Mouse (Mus musculus) left cerebral cortex, postnatal 25 days (tissue): ENCODE data around the gene Ttc12. TPM values are rescaled to one million over a fixed set of nuclear protein-coding genes. Genes with fewer than 3 reads are reported as not detected.

Source experiments
- DNase-seq, 2 experiments: peaks; one replicate each; pipeline ENCODE4 v3.0.0; 2022; ENCODE audit warnings: low spot score in 2 of 2, mixed read lengths in 1 of 2
- intact Hi-C: fragments of 180-260 bp; cut with DNase I; formaldehyde crosslinking; loops from one replicate; pipeline ENCODE4 v1.15.1; 2025
- total RNA-seq, 2 experiments: library from RNA; stranded (reverse); gene quantifications; 2 replicates each; pipeline ENCODE4 v1.2.3; 2021

Gene Ttc12
- total RNA-seq, result 1 to 10 TPM in 1 of 2 experiments, under 1 TPM in 1; 0.94 to 1.2 TPM

DNA sequence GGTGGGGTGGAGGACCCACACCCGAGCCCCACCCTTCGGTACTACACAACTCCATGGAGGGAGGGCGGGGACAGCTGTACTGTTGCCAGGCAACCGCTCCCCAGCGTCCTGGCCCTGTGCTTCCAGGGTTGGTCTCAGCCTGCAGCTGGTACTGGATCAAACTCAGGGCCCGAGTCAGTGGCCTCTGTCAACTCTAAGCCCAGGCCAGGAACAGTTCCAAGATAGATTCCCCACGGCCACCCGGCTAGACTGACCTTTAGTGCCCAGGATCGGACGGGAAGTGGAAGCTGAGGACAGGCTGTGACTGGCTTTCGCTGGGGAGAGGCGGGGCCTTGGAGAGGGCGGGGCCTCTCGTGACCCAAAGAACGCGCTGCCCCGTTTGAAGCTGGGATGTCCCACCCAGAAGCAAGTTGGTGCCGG, at the start of gene Ttc12:
Ttc12 (minus strand) TSS at position 334 of the 420 bp plus-strand sequence.
- intact Hi-C loops, result loop anchor here (10.0 kb wide), 1 partner anchor 841 kb away; no protein-coding TSS in a partner anchor
- peak; percentile 50 to 65 for DNase-seq

DNA sequence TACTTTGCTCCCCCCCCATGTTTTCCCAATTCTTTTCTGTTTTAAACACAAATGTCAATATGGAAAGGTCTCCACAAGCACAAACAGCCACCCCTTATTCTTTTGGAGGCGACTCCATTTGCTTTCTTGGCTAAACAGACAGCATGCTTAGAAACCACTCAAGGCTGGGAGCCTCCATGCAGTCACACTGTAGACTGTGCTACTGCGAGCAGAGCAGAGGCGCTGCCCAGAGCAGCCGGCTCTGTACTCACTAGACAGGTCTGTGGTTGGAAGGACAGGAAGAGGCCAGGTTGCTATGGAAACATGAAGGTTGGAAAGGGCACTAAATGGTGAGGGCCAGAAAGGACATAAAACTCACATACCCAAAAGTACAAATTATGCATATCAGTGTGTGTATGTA, 48.9 kb upstream of the Ttc12 start:
- intact Hi-C loops, result no loop called here
- no peak for DNase-seq

DNA sequence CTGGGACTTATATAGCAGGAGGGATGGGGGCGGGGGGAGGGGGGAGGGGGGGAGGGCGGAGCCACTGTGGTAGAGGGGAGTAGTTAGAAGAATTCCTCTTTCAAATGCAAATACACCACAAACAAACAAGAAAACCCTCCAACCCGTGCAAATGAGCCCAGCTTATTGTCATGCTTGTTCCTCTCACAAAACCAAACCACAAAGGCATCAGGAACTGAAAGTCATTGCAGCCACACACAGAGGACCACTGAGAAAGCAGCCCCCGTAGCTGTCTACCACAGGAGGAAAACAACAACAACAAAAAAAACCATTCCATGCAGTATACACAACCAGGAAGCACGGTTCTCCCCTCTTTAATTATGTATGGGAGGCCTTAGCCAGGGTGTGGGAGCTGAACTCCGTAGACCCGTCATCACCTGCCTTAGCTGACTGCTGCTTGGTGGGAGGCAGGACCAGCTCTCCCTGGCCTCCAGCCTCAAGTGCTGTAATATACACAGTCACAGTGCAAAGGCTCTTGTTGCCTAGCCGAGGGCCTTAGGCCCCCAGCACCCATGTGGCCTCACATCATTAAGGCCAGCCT, 48.0 kb upstream of the Ttc12 start:
- intact Hi-C loops, result no loop called here
- no peak for DNase-seq

DNA sequence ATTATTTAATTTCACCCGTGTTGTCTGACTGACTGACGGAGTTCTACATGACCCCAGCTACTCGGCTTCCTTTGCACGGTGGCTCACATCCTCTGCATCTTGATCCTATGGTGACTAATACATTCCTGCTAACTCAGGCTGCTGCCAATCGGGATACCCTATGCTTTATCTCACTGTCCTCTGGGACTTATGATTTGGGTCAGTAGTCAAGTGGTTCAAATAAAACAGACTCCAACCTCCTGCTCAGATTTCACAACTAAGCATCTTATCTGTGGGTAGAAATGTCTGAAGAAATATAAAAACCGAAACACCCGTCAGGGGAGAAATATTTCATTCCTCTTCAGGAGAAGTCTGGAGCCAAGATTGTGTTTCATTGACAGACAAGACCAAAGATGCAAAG, 47.4 kb upstream of the Ttc12 start:
- intact Hi-C loops, result no loop called here
- no peak for DNase-seq

DNA sequence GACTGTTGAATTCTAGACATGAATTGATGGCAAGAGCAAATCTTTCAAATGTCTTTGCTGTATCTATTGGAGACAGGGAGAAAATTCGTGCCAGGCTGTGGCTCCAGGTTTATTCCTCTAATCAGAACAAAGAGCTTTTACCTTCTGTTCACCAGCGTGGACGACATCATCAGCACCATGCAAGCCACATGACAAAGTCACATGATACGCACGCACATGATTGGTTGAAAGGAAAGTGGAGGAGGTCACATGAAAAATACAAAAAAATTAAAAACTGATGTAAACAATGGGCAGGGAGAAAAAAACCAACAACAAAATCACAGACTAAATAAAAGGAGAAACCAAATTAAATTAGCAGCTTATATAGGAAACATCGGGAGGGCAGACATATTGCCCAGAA, 45.8 kb upstream of the Ttc12 start:
- DNase-seq, result no peak
- intact Hi-C loops, result no loop called here

DNA sequence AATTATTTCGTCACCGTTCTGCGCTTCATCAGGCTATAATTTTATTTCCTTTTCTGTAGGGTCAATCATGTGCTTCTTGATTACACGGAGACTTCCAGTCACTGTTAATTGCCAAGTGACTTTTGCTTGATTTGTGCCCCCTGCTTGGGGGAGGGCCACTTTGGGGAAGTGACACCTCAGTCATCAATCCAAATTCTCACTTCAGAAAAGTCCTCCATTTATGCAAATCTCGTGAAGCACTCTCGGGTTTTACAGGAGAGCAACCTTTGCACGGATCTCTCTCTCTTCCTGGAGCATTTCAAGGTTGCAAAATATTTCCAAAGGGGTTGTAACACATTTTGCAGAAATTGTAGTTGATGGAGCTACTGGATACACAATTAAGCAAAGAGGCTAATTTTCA, 45.2 kb upstream of the Ttc12 start:
- DNase-seq, result no peak

DNA sequence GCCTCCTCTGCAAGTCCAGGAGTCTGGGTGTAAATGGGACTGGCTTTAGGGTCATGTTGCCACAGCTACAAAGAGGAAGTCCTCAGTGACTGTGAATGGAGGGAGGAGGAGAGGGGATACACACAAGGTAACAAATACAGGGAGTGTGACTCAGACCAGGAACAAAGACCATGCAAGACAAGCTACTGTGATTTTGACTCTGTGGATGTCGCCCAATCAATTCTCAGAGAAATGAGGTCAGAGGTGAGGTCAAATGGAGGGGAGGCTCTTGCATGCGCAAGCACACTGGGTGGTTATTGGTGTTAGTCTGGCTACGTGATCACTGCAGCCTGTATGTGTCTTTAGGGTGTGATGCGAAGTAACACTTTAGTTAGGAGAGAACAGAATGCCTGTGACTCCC, 44.7 kb upstream of the Ttc12 start:
- intact Hi-C loops, result no loop called here
- DNase-seq, result no peak

More for the DNA sequence above, 45.2 kb upstream of the Ttc12 start:
- intact Hi-C loops, result no loop called here

DNA sequence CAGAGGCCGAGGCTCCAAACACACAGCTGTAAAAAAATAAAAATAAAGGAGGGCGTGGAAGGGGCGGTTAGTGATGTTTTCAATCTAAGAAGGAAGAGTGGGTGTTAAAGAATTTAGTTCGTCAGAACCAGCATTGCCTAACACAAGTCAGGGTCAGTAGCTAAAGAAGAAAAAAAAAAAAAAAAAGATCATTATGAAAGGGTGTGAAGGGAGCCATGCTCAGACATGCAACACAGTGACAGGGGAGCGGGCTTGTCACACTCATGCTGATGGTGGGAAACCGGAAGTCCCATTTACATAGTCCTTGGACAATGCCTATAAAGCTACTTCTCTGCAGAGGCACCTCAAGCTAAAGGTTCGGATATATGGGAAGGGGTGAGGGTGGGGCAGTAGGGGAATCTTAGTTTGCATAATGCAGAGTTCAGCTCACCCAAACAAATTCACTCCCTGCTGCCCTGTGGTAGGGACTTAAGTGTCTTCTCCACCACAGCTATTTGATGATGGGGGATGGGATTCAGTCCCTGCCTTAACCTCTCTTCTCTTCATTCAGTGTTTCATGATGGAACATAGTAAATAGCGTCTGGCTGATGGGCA, 43.4 kb upstream of the Ttc12 start:
- DNase-seq, result no peak
- intact Hi-C loops, result no loop called here

DNA sequence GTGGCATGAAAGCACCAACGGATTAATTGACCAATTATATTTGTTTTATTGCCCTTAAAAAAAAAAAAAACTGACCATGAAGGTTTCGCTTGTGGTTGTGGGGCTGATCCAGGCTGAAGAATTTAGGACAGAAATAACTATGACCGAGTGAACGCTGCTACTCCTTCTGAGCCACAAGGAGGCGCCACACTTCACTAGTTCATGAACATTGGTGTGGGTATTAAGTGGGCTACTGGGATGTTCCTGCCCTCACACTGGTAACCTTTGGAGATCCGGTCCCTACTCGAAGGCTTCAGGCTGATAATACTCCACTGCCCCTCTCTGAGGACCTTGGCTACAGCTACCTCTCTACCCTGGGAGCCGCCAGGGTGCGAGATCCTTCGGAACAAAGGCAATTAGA, 42.9 kb upstream of the Ttc12 start:
- peak in 1 of 2 experiments; percentile 31 for DNase-seq
- intact Hi-C loops, result no loop called here

DNA sequence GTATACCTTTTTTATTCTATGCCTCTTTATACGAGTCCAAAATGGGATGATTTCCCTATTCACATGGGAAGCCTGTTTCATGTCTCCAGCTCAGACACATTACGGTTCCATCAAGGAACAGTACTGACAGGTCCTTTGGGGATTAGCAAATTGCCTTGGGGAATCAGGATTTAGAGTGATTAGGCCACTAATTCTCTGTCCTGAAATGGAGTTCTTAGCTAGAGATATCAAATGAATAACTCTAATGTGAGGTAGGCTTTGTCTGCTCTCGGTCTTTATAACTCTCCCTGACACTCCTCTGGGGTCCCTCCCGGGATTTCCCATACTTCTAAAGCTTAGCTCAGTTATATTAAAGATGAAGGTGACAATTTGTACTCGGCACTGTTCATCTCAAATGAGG, 42.0 kb upstream of the Ttc12 start:
- DNase-seq, result no peak
- intact Hi-C loops, result no loop called here

DNA sequence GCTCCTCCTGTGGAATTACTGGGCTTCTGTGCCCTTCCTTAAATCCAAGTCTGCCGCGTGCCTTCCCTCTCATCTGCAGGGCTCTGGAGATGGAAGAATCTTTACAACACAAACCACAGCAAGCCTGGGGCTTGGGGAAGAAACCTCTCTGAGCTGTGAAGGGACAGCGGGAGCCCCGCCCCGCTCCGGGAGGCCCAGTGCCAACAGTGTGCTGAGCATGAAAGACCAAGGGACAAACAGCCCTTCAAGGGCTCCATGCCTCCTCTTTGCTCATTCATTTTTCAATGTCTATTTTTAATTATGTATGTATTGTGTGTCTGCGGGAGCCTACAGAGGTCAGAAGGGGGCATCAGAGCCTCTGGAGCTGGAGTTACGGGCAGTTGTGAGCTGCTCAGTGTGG, 41.3 kb upstream of the Ttc12 start:
- intact Hi-C loops, result no loop called here
- DNase-seq, result no peak

DNA sequence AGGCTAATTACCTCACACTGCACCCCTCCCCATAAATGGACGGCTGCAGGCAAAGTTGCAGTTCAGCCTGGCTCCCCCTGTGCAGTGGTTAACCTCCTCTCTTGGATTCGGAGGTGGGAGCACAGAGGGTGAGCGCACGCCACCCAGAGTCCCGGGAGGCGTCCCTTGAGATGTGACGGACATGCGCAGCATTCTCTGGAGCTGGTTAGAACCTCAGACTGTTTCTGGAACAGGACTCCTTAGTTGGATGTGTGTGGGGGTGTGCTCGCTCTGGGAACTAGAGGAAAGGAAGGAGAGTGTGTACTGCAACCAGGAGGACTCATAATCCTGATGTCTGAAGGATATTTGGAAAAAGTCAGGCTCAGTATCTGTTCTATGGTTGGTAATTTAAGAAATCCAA, 38.7 kb upstream of the Ttc12 start:
- intact Hi-C loops, result no loop called here

DNA sequence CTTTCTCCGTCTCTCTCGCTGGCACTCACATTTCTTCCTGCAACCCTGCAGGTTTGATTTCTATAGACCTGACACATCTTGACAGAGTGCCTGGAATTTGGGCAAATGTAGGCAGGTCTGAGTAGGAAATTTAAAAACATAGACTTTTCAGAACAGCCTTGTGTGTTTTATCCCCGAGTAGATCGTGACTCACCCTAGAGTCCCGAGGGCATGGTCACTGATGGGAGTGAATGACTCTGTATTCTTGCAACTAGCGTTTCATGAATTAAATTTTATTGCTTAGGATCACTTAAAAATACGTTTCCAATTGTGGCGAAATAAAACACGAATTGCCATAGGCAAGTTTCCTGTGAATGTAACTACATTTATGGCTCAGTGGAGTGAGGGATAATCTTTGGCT, 37.9 kb upstream of the Ttc12 start:
- no peak for DNase-seq
- intact Hi-C loops, result no loop called here

More for the DNA sequence above, 38.7 kb upstream of the Ttc12 start:
- DNase-seq, result peak in 1 of 2 experiments; percentile 57

DNA sequence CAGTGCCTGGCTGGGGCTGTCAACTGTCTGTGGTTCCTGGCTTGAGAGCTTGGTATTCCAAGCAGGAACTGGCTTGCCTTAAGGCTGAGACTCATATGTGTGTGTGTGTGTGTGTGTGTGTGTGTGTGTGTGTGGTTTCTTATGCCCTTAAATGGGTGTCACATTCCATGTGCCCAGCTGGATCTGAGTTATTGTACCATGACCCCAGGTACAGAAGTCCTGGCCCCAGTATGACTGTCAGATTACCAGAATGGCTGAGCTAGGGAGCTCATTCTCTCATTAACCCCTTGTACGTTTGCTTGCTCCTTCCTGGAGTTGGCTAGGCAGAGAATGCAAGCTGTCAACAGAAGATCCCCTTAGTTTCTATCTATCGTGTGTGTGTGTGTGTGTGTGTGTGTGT, 28.3 kb upstream of the Ttc12 start:
- no peak for DNase-seq
- intact Hi-C loops, result no loop called here

DNA sequence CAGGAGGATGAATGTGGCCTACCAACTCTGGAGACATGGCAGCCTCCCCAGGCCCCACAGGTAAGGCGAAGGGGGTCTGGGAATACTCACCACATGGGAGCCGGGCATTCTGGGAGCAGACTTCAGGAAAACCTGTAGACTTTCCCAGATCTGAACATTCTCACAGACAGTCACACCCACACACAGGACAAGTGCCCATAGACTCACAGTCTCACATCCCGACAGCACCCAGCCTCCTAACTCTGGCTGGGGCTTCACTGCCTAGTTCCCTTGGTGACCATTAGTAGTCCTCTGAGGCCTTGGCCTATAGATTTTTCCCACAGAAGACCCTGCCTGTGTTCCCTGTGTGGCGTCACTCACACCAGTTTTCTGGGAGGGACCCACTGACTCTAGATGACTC, 24.6 kb upstream of the Ttc12 start:
- intact Hi-C loops, result no loop called here
- no peak for DNase-seq

DNA sequence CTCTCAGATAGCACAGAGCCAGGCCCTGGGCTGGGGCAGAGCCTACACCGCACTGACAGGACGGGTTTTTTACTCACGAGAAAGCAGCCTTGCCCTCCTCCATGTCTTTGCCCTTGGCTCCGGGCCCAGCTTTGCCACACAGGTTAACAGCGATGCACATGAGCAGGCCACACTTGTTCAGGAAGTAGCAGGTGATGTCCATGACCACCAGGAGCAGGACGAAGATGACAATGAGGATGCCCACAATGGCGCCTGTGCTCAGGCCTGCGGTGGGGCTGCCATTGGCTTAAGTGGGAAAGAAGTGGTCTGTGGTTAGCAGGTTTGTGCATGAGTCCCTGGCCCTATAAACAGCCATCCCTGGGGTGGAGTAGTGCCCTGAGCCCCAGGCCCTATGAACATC, 23.6 kb upstream of the Ttc12 start:
- DNase-seq, result no peak

DNA sequence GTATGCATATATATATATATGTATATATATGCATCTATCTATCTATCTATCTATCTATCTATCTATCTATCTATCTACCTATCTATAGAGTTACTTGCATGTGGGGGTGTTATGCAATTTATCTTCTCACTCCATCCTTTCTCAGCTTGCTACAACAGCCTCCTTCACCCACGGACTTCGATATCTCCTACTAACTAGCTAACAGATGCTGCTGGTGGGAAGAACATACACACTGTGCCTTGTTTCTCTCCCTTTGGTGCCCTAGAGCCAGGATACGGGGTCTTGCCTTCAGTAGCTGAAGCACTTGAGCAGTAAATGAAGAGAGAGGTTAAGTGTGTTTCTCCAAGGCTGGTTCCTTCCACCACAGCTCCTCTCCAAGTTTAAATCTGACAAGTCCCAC, 23.1 kb upstream of the Ttc12 start:
- intact Hi-C loops, result no loop called here
- peak in 1 of 2 experiments; percentile 72 for DNase-seq

More for the DNA sequence above, 23.6 kb upstream of the Ttc12 start:
- intact Hi-C loops, result no loop called here

DNA sequence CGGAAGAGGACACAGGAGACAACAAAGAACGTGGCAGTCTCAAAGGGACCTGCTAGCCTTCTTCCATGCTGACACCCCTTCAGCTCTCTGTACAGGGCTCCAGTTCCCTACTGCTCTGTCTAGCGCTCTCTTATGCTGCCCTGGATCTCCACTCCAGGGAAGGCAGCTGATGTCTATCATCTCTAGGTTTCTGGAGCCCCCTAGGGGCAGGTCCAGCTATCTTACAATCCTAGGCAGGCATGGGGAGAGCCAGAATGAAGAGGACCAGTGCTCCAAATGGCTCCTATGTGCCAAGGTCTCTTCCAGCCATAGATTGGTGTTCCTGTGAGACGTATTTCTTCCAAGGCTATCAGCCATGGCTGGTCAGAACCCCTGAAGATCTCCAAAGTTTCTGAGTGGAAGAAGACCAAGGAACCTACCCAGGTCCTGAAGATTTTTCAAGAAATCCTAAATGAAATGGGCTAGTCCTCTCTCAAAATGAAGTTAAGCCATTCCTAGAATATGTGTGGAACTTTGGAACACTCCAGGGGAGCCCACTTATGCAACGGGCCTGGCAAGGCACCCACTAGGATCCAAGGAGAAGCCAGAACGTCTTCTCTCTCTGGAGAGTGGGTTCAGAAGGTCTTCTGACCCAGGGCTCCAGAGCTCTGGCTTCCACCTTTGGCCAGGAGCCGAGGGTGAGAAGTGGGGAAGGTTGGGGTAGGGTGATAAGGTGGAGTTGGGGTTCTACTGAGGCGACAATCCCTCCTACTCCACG, 22.0 kb upstream of the Ttc12 start:
- no peak for DNase-seq
- intact Hi-C loops, result no loop called here

DNA sequence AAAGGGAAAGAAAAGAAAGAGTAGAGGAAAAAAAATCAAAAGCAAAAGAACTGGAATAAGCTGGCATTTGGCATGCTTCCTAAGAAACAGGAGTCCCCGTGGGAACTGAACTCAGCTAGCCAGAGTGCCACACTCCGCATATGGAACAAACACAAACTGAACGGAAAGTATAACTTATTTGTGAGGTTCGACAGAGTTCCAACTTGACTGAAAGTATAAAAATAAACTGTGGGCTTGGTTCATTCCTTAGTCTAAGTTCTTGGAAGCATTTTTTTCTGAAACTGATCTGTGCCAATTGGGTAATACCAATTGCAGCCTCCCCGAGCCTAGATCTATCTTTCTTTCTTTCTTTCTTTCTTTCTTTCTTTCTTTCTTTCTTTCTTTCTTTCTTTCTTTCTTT, 18.6 kb upstream of the Ttc12 start:
- peak in 1 of 2 experiments; percentile 32 for DNase-seq
- intact Hi-C loops, result no loop called here

DNA sequence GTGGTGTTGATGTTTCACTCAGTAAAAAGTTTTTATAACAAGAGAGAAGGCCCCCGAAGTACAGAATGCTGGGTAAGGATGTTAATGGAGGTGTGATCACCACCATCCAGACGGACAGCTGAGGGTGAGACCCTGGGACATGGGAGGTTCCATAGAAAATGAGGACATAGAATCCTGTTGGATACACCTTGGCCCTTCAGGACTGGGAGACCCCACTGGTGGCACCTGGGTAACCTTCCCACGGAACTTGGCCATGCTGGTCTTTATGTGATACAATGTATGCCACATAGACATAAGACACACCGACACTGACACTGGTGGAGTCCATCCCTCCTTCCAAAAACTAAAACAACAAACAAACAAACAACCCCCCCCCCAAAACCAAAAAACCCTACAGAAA, 16.2 kb upstream of the Ttc12 start:
- intact Hi-C loops, result no loop called here
- no peak for DNase-seq

DNA sequence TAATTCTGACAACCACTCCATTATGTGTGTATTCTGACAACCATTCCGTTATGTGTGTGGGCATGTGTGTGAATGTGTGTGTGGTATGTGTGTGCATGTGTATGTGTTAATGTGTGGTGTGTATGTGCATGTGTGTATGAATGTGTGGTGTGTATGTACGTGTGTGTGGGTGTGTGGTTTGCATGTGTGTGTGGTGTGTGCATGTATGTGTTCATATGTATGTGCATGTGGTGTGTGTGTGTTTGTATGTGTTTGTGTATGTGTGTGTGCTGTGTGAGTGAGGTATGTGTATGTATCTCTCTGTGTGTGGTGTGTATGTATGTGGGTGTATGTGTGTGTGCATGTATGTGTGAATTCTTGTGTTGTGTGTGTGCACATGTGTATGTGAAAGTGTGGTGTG, 13.9 kb upstream of the Ttc12 start:
- no peak for DNase-seq
- intact Hi-C loops, result loop anchor here (5.0 to 10.0 kb wide), 2 partner anchors 672 to 825 kb away; no protein-coding TSS in a partner anchor
